Mouse (Mus musculus) NIH3T3 (cell line): ENCODE data around the gene Rnh1.
A peak's percentile ranks its signal among the peaks of the same experiment; 100 is the strongest.

Experiments
- DNase-seq: peaks from one replicate; pipeline ENCODE4 v3.0.0-alpha.2; 2012; ENCODE audit warnings: low read depth

Rnh1 gene

GRCm38 (mm10) chr7:141205504-141205903 lies 32.8 kb upstream of the Rnh1 start:
- DNase-seq: no peak

GRCm38 (mm10) chr7:141204546-141204945 lies 31.9 kb upstream of the Rnh1 start:
- no peak for DNase-seq

- no peak for DNase-seq
Measured at GRCm38 (mm10) chr7:141198121-141198520, 25.5 kb upstream of the Rnh1 start.

GRCm38 (mm10) chr7:141196619-141197282 lies 24.1 kb upstream of the Rnh1 start:
- DNase-seq: no peak

GRCm38 (mm10) chr7:141195754-141196153 lies 23.1 kb upstream of the Rnh1 start:
- DNase-seq: no peak

- peak; percentile 93 for DNase-seq
Measured at GRCm38 (mm10) chr7:141194830-141195229, 22.2 kb upstream of the Rnh1 start.

- DNase-seq: no peak
Measured at GRCm38 (mm10) chr7:141194409-141194808, 21.8 kb upstream of the Rnh1 start.

- DNase-seq: peak; percentile 97
Measured at GRCm38 (mm10) chr7:141193948-141194347, 21.3 kb upstream of the Rnh1 start, which contains the start of the genes Hras and Lrrc56. TSS of gene Hras (minus strand) at chr7:141194005. TSS of gene Lrrc56 (plus strand) at chr7:141194157.

GRCm38 (mm10) chr7:141193348-141193856 lies 20.7 kb upstream of the Rnh1 start:
- DNase-seq: no peak

GRCm38 (mm10) chr7:141192776-141193347 lies 20.2 kb upstream of the Rnh1 start:
- DNase-seq: no peak

GRCm38 (mm10) chr7:141191796-141192685 lies 19.4 kb upstream of the Rnh1 start:
- DNase-seq: no peak

- no peak for DNase-seq
Measured at GRCm38 (mm10) chr7:141191036-141191435, 18.4 kb upstream of the Rnh1 start.

GRCm38 (mm10) chr7:141190220-141190619 lies 17.6 kb upstream of the Rnh1 start:
- DNase-seq: no peak

GRCm38 (mm10) chr7:141188733-141189132 lies 16.1 kb upstream of the Rnh1 start:
- no peak for DNase-seq

GRCm38 (mm10) chr7:141188194-141188593 lies 15.5 kb upstream of the Rnh1 start:
- DNase-seq: no peak

GRCm38 (mm10) chr7:141176173-141176572 lies 3.5 kb upstream of the Rnh1 start:
- peak; percentile 94 for DNase-seq

- DNase-seq: peak; percentile 20
Measured at GRCm38 (mm10) chr7:141175068-141175467, 2.4 kb upstream of the Rnh1 start.

- DNase-seq: no peak
Measured at GRCm38 (mm10) chr7:141173323-141173850, 730 bp upstream of the Rnh1 start.

- DNase-seq: no peak
Measured at GRCm38 (mm10) chr7:141169866-141170265, 2.8 kb downstream of the Rnh1 start.

GRCm38 (mm10) chr7:141169300-141169699 lies 3.4 kb downstream of the Rnh1 start:
- DNase-seq: peak; percentile 14

GRCm38 (mm10) chr7:141168518-141168953 lies 4.1 kb downstream of the Rnh1 start:
- DNase-seq: peak; percentile 82

GRCm38 (mm10) chr7:141167901-141168517 lies 4.6 kb downstream of the Rnh1 start:
- DNase-seq: peak; percentile 75
